Mouse (Mus musculus) neural tube, embryonic 12.5 days (tissue): Measurements from ENCODE around the gene Abca2. TPM values are rescaled to one million over a fixed set of nuclear protein-coding genes. Genes with fewer than 3 reads are reported as not detected.

Experiments
- ATAC-seq: fragments of 200-750 bp; cut with Nextera tagmentation; 2 replicates; pipeline ENCODE4 v1.8.0; 2017; ENCODE audit warnings: low read depth, mild to moderate bottlenecking, moderate TSS enrichment, moderate library complexity; ENCODE audit not compliant: low FRiP score
- H3K27ac ChIP-seq: fragments of 300-500 bp; sonication (generic); 2 replicates; pipeline ENCODE4 v1.5.1; 2016
- H3K27me3 ChIP-seq: fragments of 300-500 bp; sonication (generic); replicated peaks from 2 replicates; pipeline ENCODE4 v1.6.1; 2016; ENCODE audit warnings: mild to moderate bottlenecking
- H3K36me3 ChIP-seq: fragments of 300-500 bp; sonication (generic); 2 replicates; pipeline ENCODE4 v1.6.1; 2016; ENCODE audit warnings: mild to moderate bottlenecking
- H3K4me1 ChIP-seq: fragments of 300-500 bp; sonication (generic); 2 replicates; pipeline ENCODE4 v1.6.1; 2016
- H3K4me2 ChIP-seq: fragments of 300-500 bp; sonication (generic); replicated peaks from 2 replicates; pipeline ENCODE4 v1.6.1; 2016; ENCODE audit warnings: mild to moderate bottlenecking
- H3K4me3 ChIP-seq: fragments of 300-500 bp; sonication (generic); 2 replicates; pipeline ENCODE4 v1.5.1; 2016
- H3K9ac ChIP-seq: fragments of 300-500 bp; sonication (generic); 2 replicates; pipeline ENCODE4 v1.6.1; 2016; ENCODE audit warnings: mild to moderate bottlenecking
- H3K9me3 ChIP-seq: fragments of 300-500 bp; sonication (generic); 2 replicates; pipeline ENCODE4 v1.6.1; 2016; ENCODE audit warnings: mild to moderate bottlenecking
- WGBS: fragments of 180-500 bp; shearing (Covaris S2); methylation state at CpG from one replicate; pipeline ENCODE4 v1.1.7; 2016; 5-methylcytosine and 5-hydroxymethylcytosine counted together
- microRNA-seq: library from miRNA; unstranded; fragments of <30 nt; microRNA quantifications from one replicate; pipeline ENCODE4, GENCODE M21; 2017
- polyA plus RNA-seq: library from polyadenylated mRNA; unstranded; fragments of >200 nt; fragmentation: Nextera tagmentation; extraction: Ambion mirVana; gene quantifications from 2 replicates; pipeline ENCODE4 v1.2.1, GENCODE M21; 2016

The Abca2 gene
- polyA plus RNA-seq, 1 experiment from 2014 or later: 10.2 TPM

- ATAC-seq: no peak
- Histone ChIP-seq H3K27ac (no peak overlapping the region), H3K27me3 (no peaks in the 10 kb centered on the region), H3K9ac (no peak overlapping the region), H3K36me3 (no peaks in the 10 kb centered on the region), H3K4me2 (no peak overlapping the region), H3K9me3 (no peaks in the 10 kb centered on the region), H3K4me1 (no peaks in the 10 kb centered on the region), H3K4me3 (no peak overlapping the region)
- 86% methylated on average over 5 of the region's 5 CpGs for WGBS
These were observed 64.5 kb downstream of the Abca2 start for GRCm38 (mm10) chr2:25492988-25493387.

GRCm38 (mm10) chr2:25493476-25493961 lies 65.0 kb downstream of the Abca2 start, which contains the start of gene Lcn12:
Gene Lcn12, minus strand, starts transcription at chr2:25493911.
- Histone ChIP-seq H3K9ac (no peak within 1 kb of the TSS), H3K4me1 (no peaks in the 10 kb centered on the region), H3K27me3 (no peaks in the 10 kb centered on the region), H3K4me2 (no peak within 1 kb of the TSS), H3K9me3 (no peaks in the 10 kb centered on the region), H3K27ac (no peak within 1 kb of the TSS), H3K36me3 (no peaks in the 10 kb centered on the region), H3K4me3 (no peak within 1 kb of the TSS)
- ATAC-seq: no peak
- WGBS: 83% methylated on average over 5 of the region's 5 CpGs

- 45% methylated on average over 4 of the region's 4 CpGs for WGBS
- no peak overlapping the region for H3K9ac ChIP-seq
- H3K4me2 ChIP-seq: no peak overlapping the region
- peaks cover 6% of the 10 kb centered on the region for H3K4me1 ChIP-seq
- H3K9me3 ChIP-seq: no peaks in the 10 kb centered on the region
- H3K27me3 ChIP-seq: no peaks in the 10 kb centered on the region
- H3K27ac ChIP-seq: no peak overlapping the region
- no peak overlapping the region for H3K4me3 ChIP-seq
- no peak for ATAC-seq
- no peaks in the 10 kb centered on the region for H3K36me3 ChIP-seq
These were observed 68.0 kb downstream of the Abca2 start for GRCm38 (mm10) chr2:25496462-25496861.

Small RNA genes within 50 kb of the gene (microRNA-seq; reads per million reads assigned to microRNA genes)
- gene Mir3087: not detected

Other genes starting within 250 kb of the Abca2 start
- gene Nrarp, start 247.9 kb upstream of the Abca2 start, polyA plus RNA-seq: 96.8 and 97.4 TPM in 2 replicates
- gene Tor4a, start 231.8 kb upstream of the Abca2 start, polyA plus RNA-seq: 1.5 and 1.8 TPM in 2 replicates
- gene Nelfb, start 217.2 kb upstream of the Abca2 start, polyA plus RNA-seq: 104 and 106 TPM in 2 replicates
- gene Stpg3, start 214.1 kb upstream of the Abca2 start, polyA plus RNA-seq: not detected in 2 replicates
- gene Fam166a, start 210.0 kb upstream of the Abca2 start, polyA plus RNA-seq: not detected in 2 replicates
- 424 and 437 TPM in 2 replicates for gene Tubb4b, start 204.0 kb upstream of the Abca2 start, polyA plus RNA-seq
- gene Slc34a3, start 194.3 kb upstream of the Abca2 start, polyA plus RNA-seq: not detected in 2 replicates
- gene Rnf224, start 191.9 kb upstream of the Abca2 start, polyA plus RNA-seq: not detected in 2 replicates
- 46.1 and 47.5 TPM in 2 replicates for gene Rnf208, start 186.4 kb upstream of the Abca2 start, polyA plus RNA-seq
- 0.30 TPM in 1 of 2 replicates, not detected in the other for gene Cysrt1, start 186.3 kb upstream of the Abca2 start, polyA plus RNA-seq
- 5.2 and 6.4 TPM in 2 replicates for gene AL732309.1, start 181.8 kb upstream of the Abca2 start, polyA plus RNA-seq
- 20.3 and 22.4 TPM in 2 replicates for gene Tmem203, start 173.3 kb upstream of the Abca2 start, polyA plus RNA-seq
- gene Tprn, start 166.1 kb upstream of the Abca2 start, polyA plus RNA-seq: 14.4 and 15.2 TPM in 2 replicates
- gene Ssna1, start 156.3 kb upstream of the Abca2 start, polyA plus RNA-seq: 201 and 204 TPM in 2 replicates
- 142 and 144 TPM in 2 replicates for gene Anapc2, start 156.2 kb upstream of the Abca2 start, polyA plus RNA-seq
- not detected in 2 replicates for gene Tmem210, start 140.6 kb upstream of the Abca2 start, polyA plus RNA-seq
- gene Lrrc26, start 138.8 kb upstream of the Abca2 start, polyA plus RNA-seq: not detected in 2 replicates
- gene Grin1, start 109.5 kb upstream of the Abca2 start, polyA plus RNA-seq: 8.1 and 11.3 TPM in 2 replicates
- gene Man1b1, start 96.4 kb upstream of the Abca2 start, polyA plus RNA-seq: 70.3 and 71.7 TPM in 2 replicates
- gene Dpp7, start 72.3 kb upstream of the Abca2 start, polyA plus RNA-seq: 21.2 and 24.5 TPM in 2 replicates
- 5.6 and 7.2 TPM in 2 replicates for gene Uap1l1, start 63.0 kb upstream of the Abca2 start, polyA plus RNA-seq
- gene Sapcd2, start 56.4 kb upstream of the Abca2 start, polyA plus RNA-seq: 38.1 and 39.5 TPM in 2 replicates
- 0.75 and 1.5 TPM in 2 replicates for gene Entpd2, start 32.8 kb upstream of the Abca2 start, polyA plus RNA-seq
- 241 and 266 TPM in 2 replicates for gene Npdc1, start 29.4 kb upstream of the Abca2 start, polyA plus RNA-seq
- gene Fut7, start 5.4 kb upstream of the Abca2 start, polyA plus RNA-seq: 0.09 and 0.29 TPM in 2 replicates
- gene Clic3, start 28.1 kb downstream of the Abca2 start, polyA plus RNA-seq: 1.7 and 2.3 TPM in 2 replicates
- 49.5 and 52.5 TPM in 2 replicates for gene Paxx, start 32.4 kb downstream of the Abca2 start, polyA plus RNA-seq
- gene Ptgds, start 41.3 kb downstream of the Abca2 start, polyA plus RNA-seq: 1.1 and 1.4 TPM in 2 replicates
- not detected in 2 replicates for gene Lcn12, start 65.2 kb downstream of the Abca2 start, polyA plus RNA-seq
- 107 and 118 TPM in 2 replicates for gene Fbxw5, start 72.0 kb downstream of the Abca2 start, polyA plus RNA-seq
- gene C8g, start 73.0 kb downstream of the Abca2 start, polyA plus RNA-seq: 5.3 and 6.1 TPM in 2 replicates
- gene Traf2, start 118.2 kb downstream of the Abca2 start, polyA plus RNA-seq: 26.9 and 28.0 TPM in 2 replicates
- 386 TPM in 2 replicates for gene Edf1, start 129.1 kb downstream of the Abca2 start, polyA plus RNA-seq
- gene Mamdc4, start 146.1 kb downstream of the Abca2 start, polyA plus RNA-seq: 1.7 and 4.8 TPM in 2 replicates
- 169 and 176 TPM in 2 replicates for gene Phpt1, start 146.5 kb downstream of the Abca2 start, polyA plus RNA-seq
- 2.3 and 3.0 TPM in 2 replicates for gene Ajm1, start 153.1 kb downstream of the Abca2 start, polyA plus RNA-seq
- gene Rabl6, start 179.8 kb downstream of the Abca2 start, polyA plus RNA-seq: 78.3 and 82.5 TPM in 2 replicates
- 0.26 and 0.30 TPM in 2 replicates for gene Ccdc183, start 189.0 kb downstream of the Abca2 start, polyA plus RNA-seq
- gene Tmem141, start 193.3 kb downstream of the Abca2 start, polyA plus RNA-seq: 22.7 and 24.9 TPM in 2 replicates
- gene Fcna, start 199.3 kb downstream of the Abca2 start, polyA plus RNA-seq: 1.2 and 1.3 TPM in 2 replicates
- not detected in 2 replicates for gene Lcn8, start 224.4 kb downstream of the Abca2 start, polyA plus RNA-seq
- not detected in 2 replicates for gene Lcn5, start 229.2 kb downstream of the Abca2 start, polyA plus RNA-seq
- gene Lcn6, start 248.1 kb downstream of the Abca2 start, polyA plus RNA-seq: not detected in 2 replicates